Mouse (Mus musculus): ENCODE measurements around the gene Rnf24. TPM values are rescaled to one million over a fixed set of nuclear protein-coding genes. Genes with fewer than 3 reads are reported as not detected.

Rnf24 gene
- total RNA-seq, 1 experiment, result 4.3 TPM

- H3K9ac ChIP-seq (ENCODE audit: insufficient read depth, low read depth, low read length, poor library complexity, severe bottlenecking), result no peak overlapping the region
- no peaks in the 10 kb centered on the region for H3K9me3 ChIP-seq (ENCODE audit: control insufficient read depth, insufficient read depth, low read depth, low read length)
- H3K4me3 ChIP-seq (ENCODE audit: insufficient read depth in 1 of 2, low read depth in 1 of 2, low read length in 2 of 2, poor library complexity in 1 of 2, severe bottlenecking in 1 of 2), result no peak overlapping the region
- H3K27ac ChIP-seq (ENCODE audit: insufficient read depth, low read depth, low read length, poor library complexity, severe bottlenecking), result no peak overlapping the region
- no peak for TF ChIP-seq MAFK (IDR thresholded peaks at IDR 0.05; ENCODE audit: insufficient read depth, low read depth, low read length)
- TF ChIP-seq ZC3H11A (IDR thresholded peaks at IDR 0.05; ENCODE audit: borderline replicate concordance, low read depth, low read length), result no peak
- no peak for TF ChIP-seq CHD2 (IDR thresholded peaks at IDR 0.05; ENCODE audit: low read depth, low read length)
- no peak for TF ChIP-seq ZNF384 (IDR thresholded peaks at IDR 0.05; ENCODE audit: low read depth, low read length)
- TF ChIP-seq HCFC1 (IDR thresholded peaks at IDR 0.05; ENCODE audit: borderline replicate concordance, insufficient read depth, low read length), result no peak
- in situ Hi-C loops (cut with MboI; ENCODE audit: low sequenced_read_pairs in 2 of 2, unreplicated experiment in 2 of 2), result no loop called here
- no peak for DNase-seq (ENCODE audit: low read depth, low spot score)
- no peaks in the 10 kb centered on the region for H3K36me3 ChIP-seq (ENCODE audit: control insufficient read depth, insufficient read depth, low read length, poor library complexity, severe bottlenecking)
- peaks cover 0 to 2% of the 10 kb centered on the region in 2 experiments; a peak in 1 of 4 replicates for H3K4me1 ChIP-seq (ENCODE audit: control insufficient read depth in 2 of 2, insufficient read depth in 2 of 2, low read length in 2 of 2, poor library complexity in 1 of 2)
Measured at GRCm38 (mm10) chr2:131386350-131386962, 33.8 kb upstream of the Rnf24 start.

DNA sequence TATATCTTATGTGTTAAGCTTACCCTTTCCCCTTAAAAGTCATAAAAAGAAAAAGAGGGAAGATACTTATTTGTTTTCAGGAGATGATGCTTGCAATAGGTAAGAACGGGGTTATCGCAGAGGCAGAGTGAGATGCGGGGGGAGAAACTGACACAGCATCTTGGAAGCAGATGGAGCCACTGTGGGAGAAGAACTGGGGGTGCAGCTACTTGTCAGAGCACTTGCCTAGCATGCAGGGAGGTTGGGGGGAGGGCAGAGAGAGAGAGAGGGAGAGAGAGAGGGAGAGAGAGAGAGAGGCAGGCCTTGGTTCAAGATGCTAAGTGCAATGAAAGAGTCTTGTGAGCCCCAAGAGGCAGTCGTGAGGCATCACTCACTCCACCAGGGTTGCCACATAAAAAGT, 32.5 kb upstream of the Rnf24 start:
- H3K9ac ChIP-seq (ENCODE audit: insufficient read depth, low read depth, low read length, poor library complexity, severe bottlenecking), result no peak overlapping the region
- in situ Hi-C loops (cut with MboI; ENCODE audit: low sequenced_read_pairs in 2 of 2, unreplicated experiment in 2 of 2), result no loop called here
- no peaks in the 10 kb centered on the region for H3K4me1 ChIP-seq (ENCODE audit: control insufficient read depth in 2 of 2, insufficient read depth in 2 of 2, low read length in 2 of 2, poor library complexity in 1 of 2)
- no peaks in the 10 kb centered on the region for H3K9me3 ChIP-seq (ENCODE audit: control insufficient read depth, insufficient read depth, low read depth, low read length)
- H3K36me3 ChIP-seq (ENCODE audit: control insufficient read depth, insufficient read depth, low read length, poor library complexity, severe bottlenecking), result no peaks in the 10 kb centered on the region
- no peak overlapping the region for H3K4me3 ChIP-seq (ENCODE audit: insufficient read depth in 1 of 2, low read depth in 1 of 2, low read length in 2 of 2, poor library complexity in 1 of 2, severe bottlenecking in 1 of 2)
- no peak for DNase-seq (ENCODE audit: low read depth, low spot score)
- TF ChIP-seq MAFK (IDR thresholded peaks at IDR 0.05; ENCODE audit: insufficient read depth, low read depth, low read length), result no peak
- no peak for TF ChIP-seq ZC3H11A (IDR thresholded peaks at IDR 0.05; ENCODE audit: borderline replicate concordance, low read depth, low read length)
- TF ChIP-seq CHD2 (IDR thresholded peaks at IDR 0.05; ENCODE audit: low read depth, low read length), result no peak
- no peak overlapping the region for H3K27ac ChIP-seq (ENCODE audit: insufficient read depth, low read depth, low read length, poor library complexity, severe bottlenecking)

DNA sequence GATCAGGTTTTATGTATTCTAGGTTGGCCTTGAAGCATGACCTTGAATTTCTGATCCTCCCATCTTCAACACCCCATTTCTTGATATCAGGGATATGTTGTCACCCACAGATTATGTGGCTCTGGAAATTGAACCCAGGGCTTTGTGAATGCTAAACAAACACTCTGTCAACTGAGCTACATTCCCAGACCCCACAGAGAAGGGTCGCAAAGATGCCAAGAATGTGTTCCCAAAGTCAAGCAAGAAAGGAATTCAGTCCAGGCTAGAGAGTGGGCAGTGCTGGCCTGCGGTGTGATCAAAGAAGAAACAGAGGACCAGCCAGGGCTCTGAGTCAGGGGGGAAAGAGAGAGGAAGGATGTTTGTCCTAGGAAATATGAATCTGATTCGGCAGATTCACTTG, 26.8 kb upstream of the Rnf24 start:
- Histone ChIP-seq H3K4me1 (ENCODE audit: control insufficient read depth in 2 of 2, insufficient read depth in 2 of 2, low read length in 2 of 2, poor library complexity in 1 of 2) (no peaks in the 10 kb centered on the region), H3K9me3 (ENCODE audit: control insufficient read depth, insufficient read depth, low read depth, low read length) (no peaks in the 10 kb centered on the region), H3K27ac (ENCODE audit: insufficient read depth, low read depth, low read length, poor library complexity, severe bottlenecking) (no peak overlapping the region), H3K4me3 (ENCODE audit: insufficient read depth in 1 of 2, low read depth in 1 of 2, low read length in 2 of 2, poor library complexity in 1 of 2, severe bottlenecking in 1 of 2) (no peak overlapping the region), H3K36me3 (ENCODE audit: control insufficient read depth, insufficient read depth, low read length, poor library complexity, severe bottlenecking) (no peaks in the 10 kb centered on the region), H3K9ac (ENCODE audit: insufficient read depth, low read depth, low read length, poor library complexity, severe bottlenecking) (no peak overlapping the region)
- TF ChIP-seq ZNF384 (IDR thresholded peaks at IDR 0.05; ENCODE audit: low read depth, low read length) (no peak), CHD2 (IDR thresholded peaks at IDR 0.05; ENCODE audit: low read depth, low read length) (no peak), ZC3H11A (IDR thresholded peaks at IDR 0.05; ENCODE audit: borderline replicate concordance, low read depth, low read length) (no peak), MAFK (IDR thresholded peaks at IDR 0.05; ENCODE audit: insufficient read depth, low read depth, low read length) (no peak), HCFC1 (IDR thresholded peaks at IDR 0.05; ENCODE audit: borderline replicate concordance, insufficient read depth, low read length) (no peak)
- in situ Hi-C loops (cut with MboI; ENCODE audit: low sequenced_read_pairs in 2 of 2, unreplicated experiment in 2 of 2), result no loop called here
- no peak for DNase-seq (ENCODE audit: low read depth, low spot score)

DNA sequence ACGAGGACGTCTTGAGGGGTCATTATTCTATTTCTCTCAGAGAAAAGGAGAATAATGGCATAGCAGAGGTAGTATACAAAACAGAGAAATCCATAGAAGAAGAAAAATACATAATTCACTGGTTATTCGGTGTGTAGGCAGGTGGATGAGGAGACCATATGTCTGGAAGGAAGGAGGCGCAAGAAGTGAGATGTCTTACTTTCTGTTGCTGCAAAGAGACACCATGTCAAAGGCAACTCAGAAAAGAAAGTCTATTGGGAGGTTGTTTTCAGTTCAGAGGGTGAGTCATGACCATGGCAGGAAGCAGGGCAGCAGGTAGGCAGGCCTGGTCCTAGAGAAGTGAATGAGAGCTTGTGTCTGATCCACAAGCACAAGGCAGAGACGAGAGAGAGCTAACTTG, 26.2 kb upstream of the Rnf24 start:
- Histone ChIP-seq H3K27ac (ENCODE audit: insufficient read depth, low read depth, low read length, poor library complexity, severe bottlenecking) (no peak overlapping the region), H3K4me1 (ENCODE audit: control insufficient read depth in 2 of 2, insufficient read depth in 2 of 2, low read length in 2 of 2, poor library complexity in 1 of 2) (no peaks in the 10 kb centered on the region), H3K9ac (ENCODE audit: insufficient read depth, low read depth, low read length, poor library complexity, severe bottlenecking) (no peak overlapping the region), H3K4me3 (ENCODE audit: insufficient read depth in 1 of 2, low read depth in 1 of 2, low read length in 2 of 2, poor library complexity in 1 of 2, severe bottlenecking in 1 of 2) (no peak overlapping the region), H3K9me3 (ENCODE audit: control insufficient read depth, insufficient read depth, low read depth, low read length) (no peaks in the 10 kb centered on the region), H3K36me3 (ENCODE audit: control insufficient read depth, insufficient read depth, low read length, poor library complexity, severe bottlenecking) (no peaks in the 10 kb centered on the region)
- DNase-seq (ENCODE audit: low read depth, low spot score), result no peak
- no peak for TF ChIP-seq ZNF384 (IDR thresholded peaks at IDR 0.05; ENCODE audit: low read depth, low read length)
- no peak for TF ChIP-seq ZC3H11A (IDR thresholded peaks at IDR 0.05; ENCODE audit: borderline replicate concordance, low read depth, low read length)
- TF ChIP-seq HCFC1 (IDR thresholded peaks at IDR 0.05; ENCODE audit: borderline replicate concordance, insufficient read depth, low read length), result no peak
- no peak for TF ChIP-seq CHD2 (IDR thresholded peaks at IDR 0.05; ENCODE audit: low read depth, low read length)
- TF ChIP-seq MAFK (IDR thresholded peaks at IDR 0.05; ENCODE audit: insufficient read depth, low read depth, low read length), result no peak
- in situ Hi-C loops (cut with MboI; ENCODE audit: low sequenced_read_pairs in 2 of 2, unreplicated experiment in 2 of 2), result no loop called here

- Histone ChIP-seq H3K4me1 (ENCODE audit: control insufficient read depth in 2 of 2, insufficient read depth in 2 of 2, low read length in 2 of 2, poor library complexity in 1 of 2) (no peaks in the 10 kb centered on the region), H3K27ac (ENCODE audit: insufficient read depth, low read depth, low read length, poor library complexity, severe bottlenecking) (no peak overlapping the region), H3K9me3 (ENCODE audit: control insufficient read depth, insufficient read depth, low read depth, low read length) (no peaks in the 10 kb centered on the region), H3K36me3 (ENCODE audit: control insufficient read depth, insufficient read depth, low read length, poor library complexity, severe bottlenecking) (no peaks in the 10 kb centered on the region), H3K9ac (ENCODE audit: insufficient read depth, low read depth, low read length, poor library complexity, severe bottlenecking) (no peak overlapping the region), H3K4me3 (ENCODE audit: insufficient read depth in 1 of 2, low read depth in 1 of 2, low read length in 2 of 2, poor library complexity in 1 of 2, severe bottlenecking in 1 of 2) (no peak overlapping the region)
- no peak for TF ChIP-seq ZNF384 (IDR thresholded peaks at IDR 0.05; ENCODE audit: low read depth, low read length)
- no peak for TF ChIP-seq MAFK (IDR thresholded peaks at IDR 0.05; ENCODE audit: insufficient read depth, low read depth, low read length)
- no peak for TF ChIP-seq ZC3H11A (IDR thresholded peaks at IDR 0.05; ENCODE audit: borderline replicate concordance, low read depth, low read length)
- no peak for TF ChIP-seq HCFC1 (IDR thresholded peaks at IDR 0.05; ENCODE audit: borderline replicate concordance, insufficient read depth, low read length)
- TF ChIP-seq CHD2 (IDR thresholded peaks at IDR 0.05; ENCODE audit: low read depth, low read length), result no peak
- no peak for DNase-seq (ENCODE audit: low read depth, low spot score)
- in situ Hi-C loops (cut with MboI; ENCODE audit: low sequenced_read_pairs in 2 of 2, unreplicated experiment in 2 of 2), result no loop called here
Measured at GRCm38 (mm10) chr2:131377055-131377454, 24.4 kb upstream of the Rnf24 start.

All from ES-E14 (cell line).